Mouse (Mus musculus): ENCODE measurements around the gene Grhl3. TPM values are rescaled to one million over a fixed set of nuclear protein-coding genes. Genes with fewer than 3 reads are reported as not detected.
"Not testable (repeated sequence)": the region's sequence is repeated elsewhere in the genome, so short reads cannot be mapped to it uniquely, and the experiment has no call there.

Gene Grhl3
- total RNA-seq (2021) (under 1 TPM in 1 of 2 experiments, not detected in 1; 0.10 TPM), polyA plus RNA-seq (2012; rRNA removed) (not detected in 2 replicates)
- long read RNA-seq, result 0 reads

- DNase-seq, result peak; percentile 30
Measured at GRCm38 (mm10) chr4:135573251-135573808, at the start of gene Grhl3. Gene Grhl3 (minus strand): TSS chr4:135573630.

GRCm38 (mm10) chr4:135622290-135622689, 48.9 kb upstream of the Grhl3 start:
- no peak for DNase-seq

- no peak for DNase-seq
Measured at GRCm38 (mm10) chr4:135620461-135620860, 47.0 kb upstream of the Grhl3 start.

GRCm38 (mm10) chr4:135617783-135618470, 44.5 kb upstream of the Grhl3 start:
- DNase-seq, result no peak

- no peak for DNase-seq
Measured at GRCm38 (mm10) chr4:135617038-135617437, 43.6 kb upstream of the Grhl3 start.

GRCm38 (mm10) chr4:135615307-135615706, 41.9 kb upstream of the Grhl3 start:
- DNase-seq, result not testable (repeated sequence)

- no peak for DNase-seq
Measured at GRCm38 (mm10) chr4:135609986-135610385, 36.6 kb upstream of the Grhl3 start.

GRCm38 (mm10) chr4:135607979-135608885, 34.8 kb upstream of the Grhl3 start:
- no peak for DNase-seq

- no peak for DNase-seq
Measured at GRCm38 (mm10) chr4:135606271-135606670, 32.8 kb upstream of the Grhl3 start.

- DNase-seq, result no peak
Measured at GRCm38 (mm10) chr4:135601530-135601929, 28.1 kb upstream of the Grhl3 start.

GRCm38 (mm10) chr4:135599497-135600182, 26.2 kb upstream of the Grhl3 start:
- no peak for DNase-seq

- peak; percentile 10 for DNase-seq
Measured at GRCm38 (mm10) chr4:135598998-135599397, 25.6 kb upstream of the Grhl3 start.

GRCm38 (mm10) chr4:135597571-135597970, 24.1 kb upstream of the Grhl3 start:
- no peak for DNase-seq

- peak; percentile 42 for DNase-seq
Measured at GRCm38 (mm10) chr4:135595943-135596342, 22.5 kb upstream of the Grhl3 start.

GRCm38 (mm10) chr4:135591610-135592304, 18.3 kb upstream of the Grhl3 start:
- DNase-seq, result no peak

- no peak for DNase-seq
Measured at GRCm38 (mm10) chr4:135591086-135591485, 17.7 kb upstream of the Grhl3 start.

- DNase-seq, result no peak
Measured at GRCm38 (mm10) chr4:135584838-135585237, 11.4 kb upstream of the Grhl3 start.

GRCm38 (mm10) chr4:135581222-135581910, 7.9 kb upstream of the Grhl3 start:
- DNase-seq, result no peak

- DNase-seq, result no peak
Measured at GRCm38 (mm10) chr4:135579695-135580094, 6.3 kb upstream of the Grhl3 start.

- no peak for DNase-seq
Measured at GRCm38 (mm10) chr4:135578490-135578889, 5.1 kb upstream of the Grhl3 start.
